Mouse (Mus musculus) layer of hippocampus, adult 2 months (tissue): ENCODE measurements at regions not wholly inside any gene's neighbourhood (a gene's known extent, or its start where the extent isn't known, plus 50 kb on each side); places are given as distances from the start of the nearest gene placed in this dataset.

Source experiments
- DNase-seq, 2 experiments: peaks; one replicate each; pipeline ENCODE4 v3.0.0; 2022; ENCODE audit warnings: low spot score in 2 of 2
- H3K27ac ChIP-seq: fragments of 200-600 bp; 2 replicates; pipeline ENCODE4 v1.8.1; 2022
- H3K4me3 ChIP-seq: fragments of 200-600 bp; 2 replicates; pipeline ENCODE4 v1.8.1; 2022; ENCODE audit warnings: mild to moderate bottlenecking
- CTCF ChIP-seq: fragments of 200-600 bp; conservative IDR thresholded peaks from 2 replicates; pipeline ENCODE4 v1.8.1; 2022; ENCODE audit warnings: antibody characterized with exemption, mild to moderate bottlenecking, moderate library complexity

DNA sequence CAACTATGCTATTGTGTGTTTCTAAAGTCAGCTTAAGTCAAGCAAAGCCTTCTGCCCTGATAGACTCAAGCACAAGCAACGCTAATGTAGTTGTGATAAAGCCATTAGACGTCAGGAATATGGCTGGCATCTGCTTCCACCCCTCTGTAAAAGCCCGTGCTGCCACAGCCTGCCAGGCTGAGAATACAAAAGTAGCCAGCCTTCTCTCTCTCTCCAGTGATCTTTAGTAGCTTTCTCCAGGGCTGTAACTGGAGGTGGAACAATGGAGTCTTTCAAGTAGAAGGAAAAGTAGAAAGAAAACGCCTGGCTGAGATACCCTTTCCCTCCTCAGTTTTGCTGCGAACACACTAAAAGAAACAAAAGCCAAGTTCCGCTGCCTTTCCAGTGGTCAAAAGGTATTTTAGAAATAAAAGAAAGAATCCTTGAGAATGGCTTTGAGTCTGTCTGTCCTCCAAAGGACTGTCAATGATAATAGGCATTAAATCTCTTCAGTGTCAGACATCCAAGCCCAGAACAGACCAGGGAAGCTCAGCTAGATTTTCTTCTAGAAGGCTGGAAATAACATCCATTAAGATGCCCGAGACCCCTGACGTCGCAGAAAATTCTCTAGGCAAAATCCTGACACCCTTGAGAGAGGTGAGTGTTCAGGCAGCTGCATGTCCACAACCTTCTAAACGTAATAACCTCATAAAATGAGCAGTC lies 106.2 kb upstream of the Zfand5 start:
- TF ChIP-seq CTCF = no peak
- no peak for DNase-seq
- Histone ChIP-seq H3K4me3 (peak overlapping the region; percentile 22; the same call in 1 of the 2 replicates), H3K27ac (no peak overlapping the region)

DNA sequence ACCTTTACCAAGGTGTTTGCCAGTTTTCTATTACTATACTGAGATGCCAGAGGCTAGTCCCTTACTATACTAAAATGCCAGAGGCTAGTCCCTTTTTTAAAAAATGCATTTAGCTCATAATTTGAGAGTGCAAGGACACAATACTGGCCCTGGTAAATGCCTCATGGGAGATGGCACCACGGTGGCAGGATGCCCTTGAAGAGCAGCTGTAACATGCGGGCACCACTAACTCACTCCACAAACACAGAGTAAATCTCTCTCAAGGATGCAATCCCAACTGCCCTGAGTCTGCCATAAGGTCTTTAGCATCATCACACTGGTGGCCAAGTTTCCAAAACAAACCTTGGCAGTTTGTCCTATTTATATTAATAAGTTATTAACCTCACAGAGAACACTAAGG lies 108.1 kb upstream of the Zfand5 start:
- Histone ChIP-seq H3K4me3 (no peak overlapping the region), H3K27ac (no peak overlapping the region)
- TF ChIP-seq CTCF = no peak
- no peak for DNase-seq

DNA sequence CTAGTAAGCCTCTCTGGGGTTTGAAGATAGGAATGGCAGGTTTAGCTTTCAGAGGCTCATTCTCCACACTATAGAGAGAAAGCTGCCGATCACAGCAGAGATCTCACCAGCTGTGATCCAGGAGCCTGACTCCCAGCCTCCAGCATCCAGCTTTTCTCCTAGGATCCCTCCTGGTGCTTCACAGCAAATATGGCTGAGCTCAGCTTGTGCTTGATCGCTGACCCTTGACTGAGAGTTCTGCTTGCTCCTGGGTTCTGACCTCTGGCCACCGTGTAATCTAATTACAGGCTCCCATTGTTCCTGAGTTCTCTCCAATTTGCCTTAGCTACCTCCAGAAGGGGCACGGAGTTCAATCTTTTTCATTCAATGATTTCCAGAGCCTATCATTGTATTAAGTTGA lies 111.1 kb upstream of the Zfand5 start:
- no peak for TF ChIP-seq CTCF
- no peak for DNase-seq
- no peak overlapping the region for H3K27ac ChIP-seq
- H3K4me3 ChIP-seq = no peak overlapping the region

DNA sequence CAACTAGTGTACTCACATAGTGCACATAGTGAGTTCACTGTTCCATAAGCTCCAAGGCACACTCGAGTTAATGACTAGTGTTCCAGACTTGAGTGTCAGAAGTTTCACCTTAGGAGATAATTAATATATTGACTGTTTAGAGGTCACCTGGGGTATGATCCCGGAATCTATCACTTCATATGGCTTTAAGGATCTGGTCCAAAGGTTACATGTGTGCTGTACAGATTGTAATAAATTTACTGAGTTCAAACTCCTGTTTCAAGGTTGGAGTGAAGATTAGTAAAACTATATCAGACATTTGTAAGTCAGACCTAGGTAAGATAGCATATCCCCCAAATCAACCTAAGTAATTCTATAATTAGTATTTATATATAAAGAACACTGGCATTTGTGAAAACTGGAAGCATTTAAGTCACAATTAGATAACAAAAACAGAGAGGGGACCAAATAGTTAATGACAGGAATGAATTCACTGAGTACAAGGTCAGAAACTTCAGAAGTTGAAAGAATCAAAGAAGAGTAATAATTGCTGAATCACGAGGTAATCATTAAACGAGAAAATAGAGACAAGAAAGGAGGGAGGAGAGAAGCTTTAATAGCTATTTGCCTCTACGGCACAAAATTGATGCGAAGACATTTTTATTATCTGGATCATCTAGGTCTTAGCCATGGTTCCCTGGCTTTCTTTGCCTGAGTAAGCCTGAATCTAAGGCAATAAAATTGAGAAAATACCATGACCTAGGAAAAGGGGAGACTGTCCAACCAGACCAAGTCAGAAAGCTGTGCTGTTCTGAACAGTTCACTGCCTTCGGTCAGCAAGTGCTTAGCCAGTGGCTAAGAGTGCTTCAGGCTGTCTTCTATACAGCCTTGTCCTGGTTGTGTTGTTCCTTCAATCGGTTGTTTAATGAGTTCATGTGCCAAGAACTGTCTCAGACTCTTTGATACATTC lies 112.6 kb upstream of the Zfand5 start:
- no peak for DNase-seq
- TF ChIP-seq CTCF = no peak

DNA sequence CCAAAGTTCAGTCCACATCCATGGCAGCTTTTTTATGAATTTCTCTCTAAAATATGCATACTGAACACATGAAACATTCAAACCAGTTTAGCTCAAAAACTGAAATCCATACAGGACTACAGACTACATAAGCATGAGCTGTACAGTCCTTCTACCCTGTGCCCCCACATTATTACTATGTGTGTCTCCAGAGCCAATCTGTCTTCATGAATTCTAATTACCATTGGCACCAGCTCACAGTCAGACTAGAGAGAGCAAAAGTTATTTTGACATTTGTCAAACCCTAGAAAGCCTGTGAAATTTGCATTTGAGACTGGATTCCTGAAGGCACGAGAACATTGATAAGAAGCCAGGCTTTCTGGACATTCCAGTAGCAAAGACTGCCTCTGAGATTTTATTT lies 117.9 kb upstream of the Zfand5 start:
- Histone ChIP-seq H3K27ac (no peak overlapping the region), H3K4me3 (no peak overlapping the region)
- TF ChIP-seq CTCF = no peak
- DNase-seq = no peak

More for the DNA sequence above, 112.6 kb upstream of the Zfand5 start:
- no peak overlapping the region for H3K27ac ChIP-seq
- H3K4me3 ChIP-seq = no peak overlapping the region

DNA sequence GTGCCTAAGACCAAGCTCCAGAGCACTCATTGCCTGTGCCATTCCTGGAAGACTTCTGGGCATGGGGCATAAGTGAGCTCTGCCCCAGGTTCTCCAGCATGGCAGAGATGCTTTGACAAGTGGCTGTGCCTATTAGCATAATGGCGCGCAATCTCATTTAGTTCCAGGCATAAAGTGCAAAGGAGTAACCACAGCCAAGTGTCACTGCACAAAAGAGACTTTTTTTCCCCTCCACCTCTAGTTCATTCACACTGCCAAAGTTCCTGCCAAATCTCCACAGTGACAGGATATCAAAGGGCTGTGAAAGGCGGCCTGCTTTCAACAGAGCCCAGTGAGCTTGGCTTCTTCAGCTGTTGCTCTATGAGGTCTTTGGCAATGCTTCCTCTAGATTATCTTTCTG lies 120.1 kb upstream of the Zfand5 start:
- TF ChIP-seq CTCF = no peak
- DNase-seq = peak; percentile 25 to 57
- Histone ChIP-seq H3K27ac (no peak overlapping the region), H3K4me3 (no peak overlapping the region)

DNA sequence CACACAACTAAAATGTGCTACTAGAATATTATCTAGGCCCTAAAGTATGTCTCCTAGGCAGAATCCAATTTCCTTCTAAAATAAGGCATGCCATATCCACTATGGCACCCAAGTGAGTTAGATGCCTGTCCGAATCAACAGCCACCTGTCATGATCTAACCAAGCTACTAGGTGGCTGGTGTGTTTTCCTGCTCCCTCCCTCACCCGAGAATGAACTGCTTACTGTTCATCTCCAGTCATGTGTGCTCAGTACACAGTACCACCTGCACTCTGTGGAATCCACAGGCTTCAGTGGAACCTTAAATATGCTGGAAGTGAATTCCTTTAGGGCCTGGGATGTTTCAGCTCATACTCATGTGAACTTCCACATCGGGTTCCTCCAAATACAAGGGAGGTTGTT lies 121.2 kb upstream of the Zfand5 start:
- DNase-seq = no peak
- H3K4me3 ChIP-seq = no peak overlapping the region

DNA sequence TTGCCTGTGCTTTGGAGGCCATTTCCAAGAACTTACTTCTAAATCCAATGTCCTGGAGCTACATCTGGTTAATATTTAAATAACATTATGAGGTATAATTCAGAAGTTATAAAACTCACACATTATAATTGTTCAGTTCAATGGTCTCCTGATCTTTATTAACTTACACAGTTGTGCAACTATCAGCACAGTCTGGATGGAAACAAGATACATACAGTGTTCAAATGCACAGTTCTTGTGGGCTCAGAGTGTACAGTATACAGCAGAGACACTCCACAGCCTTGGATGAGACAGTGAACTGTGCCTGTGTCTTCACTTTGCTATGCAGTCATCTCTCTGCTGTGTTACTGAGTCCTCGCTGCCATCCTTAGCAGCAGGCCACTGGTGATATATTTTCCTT lies 121.8 kb upstream of the Zfand5 start:
- TF ChIP-seq CTCF = no peak
- Histone ChIP-seq H3K27ac (no peak overlapping the region), H3K4me3 (no peak overlapping the region)
- DNase-seq = no peak

More for the DNA sequence above, 121.2 kb upstream of the Zfand5 start:
- no peak for TF ChIP-seq CTCF
- no peak overlapping the region for H3K27ac ChIP-seq

DNA sequence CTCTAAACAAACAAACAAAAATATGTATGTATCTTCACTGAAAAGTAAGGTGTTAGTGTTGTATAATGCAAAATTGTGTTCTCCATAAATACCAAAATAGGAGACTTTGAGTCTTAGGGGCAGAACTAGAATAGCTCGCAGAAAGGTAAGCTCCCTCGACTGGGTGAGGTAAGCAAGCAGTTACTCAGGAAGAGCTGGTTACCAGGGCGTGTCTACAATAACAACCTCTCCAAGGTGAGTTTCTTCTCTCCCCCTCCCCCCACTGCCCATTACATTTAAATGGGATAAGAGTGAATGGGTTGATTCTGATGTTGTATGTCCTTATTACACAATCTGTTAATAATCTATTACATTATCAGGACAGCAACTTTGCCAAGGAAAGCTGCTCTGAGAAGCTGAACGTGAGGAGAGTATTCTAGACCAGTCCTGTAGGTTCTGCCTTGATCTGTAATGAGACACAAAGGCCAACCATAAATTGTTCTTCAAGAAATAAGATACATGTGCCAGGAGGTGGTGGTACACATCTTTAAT lies 125.2 kb upstream of the Zfand5 start:
- Histone ChIP-seq H3K4me3 (no peak overlapping the region), H3K27ac (no peak overlapping the region)
- no peak for TF ChIP-seq CTCF
- no peak for DNase-seq

DNA sequence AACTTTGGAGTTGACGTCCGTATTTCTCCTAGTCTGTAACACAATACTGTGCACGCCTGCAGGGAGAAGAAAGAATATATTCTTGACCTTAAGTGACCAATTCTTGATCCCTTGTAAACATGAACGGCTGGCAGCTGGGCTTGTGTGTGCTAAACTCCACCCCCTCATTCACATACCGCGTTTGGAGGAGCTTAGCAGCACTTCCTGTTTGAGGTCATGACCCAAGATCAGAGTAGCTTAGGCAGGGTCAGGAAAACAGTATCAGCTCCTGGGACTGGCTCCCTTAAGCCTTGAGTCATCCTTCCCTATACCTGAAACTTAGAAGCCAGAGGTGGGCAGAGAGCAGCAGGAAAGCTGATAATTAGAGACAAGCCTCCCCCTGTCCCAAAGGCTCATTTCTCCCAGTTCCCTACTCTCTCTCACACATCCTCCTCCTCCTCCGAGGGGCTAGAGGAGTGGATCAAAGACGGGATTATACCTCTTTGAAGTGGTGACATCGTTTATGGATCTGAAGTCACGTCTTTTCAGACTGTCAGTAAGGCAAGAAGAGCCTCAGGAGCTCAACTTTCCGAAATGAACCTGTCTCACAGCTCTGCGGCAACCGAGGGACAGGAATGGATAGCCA lies 127.3 kb upstream of the Zfand5 start:
- no peak for DNase-seq
- Histone ChIP-seq H3K27ac (no peak overlapping the region), H3K4me3 (no peak overlapping the region)
- no peak for TF ChIP-seq CTCF

DNA sequence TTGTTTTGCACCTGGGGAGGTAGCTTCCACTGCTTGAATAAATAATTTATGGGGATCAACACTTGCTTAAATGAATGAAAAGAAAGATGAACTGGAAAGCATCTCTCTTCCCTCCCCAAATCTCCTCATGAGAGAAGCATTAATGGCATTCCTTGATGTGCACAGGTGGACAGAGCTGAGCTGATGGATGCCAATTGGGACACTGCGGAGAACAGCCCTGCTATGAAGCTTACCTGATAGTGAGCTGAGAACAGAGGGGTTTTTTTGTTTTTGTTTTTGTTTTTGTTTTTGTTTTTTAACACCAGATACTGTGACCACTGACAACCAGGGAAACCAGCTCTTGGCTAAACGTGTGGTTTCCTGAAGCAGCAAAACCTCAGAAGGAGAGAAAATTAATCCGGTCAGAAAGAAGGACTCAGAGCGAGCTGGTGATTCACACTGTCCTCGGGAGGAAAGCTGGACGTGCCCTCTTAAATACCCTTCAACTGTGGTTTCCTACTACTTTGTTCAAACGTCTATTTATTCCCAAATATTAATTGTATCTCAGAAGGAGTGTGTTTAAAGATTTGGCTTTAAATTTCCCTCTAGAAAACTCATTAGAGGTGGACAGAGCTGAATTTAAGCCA lies 128.0 kb upstream of the Zfand5 start:
- no peak for DNase-seq
- H3K27ac ChIP-seq = no peak overlapping the region

DNA sequence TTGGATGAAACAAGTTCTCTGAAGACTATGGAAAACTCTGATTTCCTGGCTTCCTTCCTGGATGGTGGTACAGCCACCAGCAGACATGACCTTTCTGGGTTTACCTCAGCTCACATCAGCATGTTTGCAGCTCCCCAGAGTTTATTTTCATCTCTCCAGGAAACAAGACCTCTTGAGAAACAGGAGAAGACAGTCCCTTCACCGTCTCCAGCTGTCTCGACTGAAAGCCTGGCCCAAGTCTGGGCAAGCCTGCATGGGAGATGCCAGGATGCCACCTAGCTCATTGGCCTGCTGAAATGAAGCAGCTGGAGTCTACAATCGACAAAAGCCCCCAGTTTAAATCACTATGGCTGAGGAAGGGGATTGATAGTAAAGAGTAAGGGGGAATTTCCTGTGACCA lies 131.6 kb upstream of the Zfand5 start:
- Histone ChIP-seq H3K27ac (no peak overlapping the region), H3K4me3 (no peak overlapping the region)
- DNase-seq = no peak
- no peak for TF ChIP-seq CTCF

More for the DNA sequence above, 128.0 kb upstream of the Zfand5 start:
- H3K4me3 ChIP-seq = no peak overlapping the region
- no peak for TF ChIP-seq CTCF

DNA sequence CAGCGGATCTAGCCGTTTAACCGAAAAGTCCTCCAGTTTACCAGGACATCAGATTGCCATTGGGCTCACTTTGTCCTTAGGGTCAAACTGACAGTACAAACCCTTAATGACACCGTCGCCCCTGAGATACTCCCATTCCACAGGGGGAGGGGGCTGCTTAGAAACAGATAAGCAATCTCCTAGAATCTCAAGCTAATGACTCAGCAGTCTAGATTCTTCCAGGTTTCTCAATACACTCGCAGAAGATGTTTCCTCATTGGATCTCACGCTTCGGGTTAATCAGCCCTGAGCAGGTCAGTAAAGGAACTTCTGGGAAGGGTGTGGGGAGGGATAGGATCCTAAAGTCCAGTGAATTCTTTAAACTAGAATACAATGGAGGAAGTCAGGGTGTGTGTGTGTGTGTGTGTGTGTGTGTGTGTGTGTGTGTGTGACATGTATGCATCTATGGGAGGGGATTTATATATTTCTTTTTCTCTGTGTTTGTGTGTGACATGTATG lies 133.0 kb upstream of the Zfand5 start:
- H3K27ac ChIP-seq = no peak overlapping the region
- TF ChIP-seq CTCF = no peak
- no peak for DNase-seq
- no peak overlapping the region for H3K4me3 ChIP-seq
